Mouse (Mus musculus): Measurements from ENCODE around the gene Ankrd50. TPM values are rescaled to one million over a fixed set of nuclear protein-coding genes. Genes with fewer than 3 reads are reported as not detected.
A peak's percentile ranks its signal among the peaks of the same experiment; 100 is the strongest.

Gene Ankrd50
- polyA plus RNA-seq, 2 experiments, result 29.4 to 46.5 TPM

- ATAC-seq (ENCODE audit: low FRiP score, low read depth) (no peak), DNase-seq (ENCODE audit: low spot score) (no peak)
- Histone ChIP-seq H3K27ac (replicated peaks; ENCODE audit: low read depth, low read length) (no peak overlapping the region), H3K27me3 (ENCODE audit: control insufficient read depth, insufficient read depth, low read length) (no peaks in the 10 kb centered on the region), H3K9me3 (ENCODE audit: control insufficient read depth, low read length) (no peaks in the 10 kb centered on the region), H3K4me3 (replicated peaks; ENCODE audit: low read length) (no peak overlapping the region), H3K36me3 (ENCODE audit: control insufficient read depth, insufficient read depth, low read length) (no peaks in the 10 kb centered on the region), H3K4me2 (replicated peaks; ENCODE audit: low read depth, low read length, severe bottlenecking) (no peak overlapping the region), H3K9ac (ENCODE audit: low read depth, low read length, severe bottlenecking) (no peak overlapping the region), H3K4me1 (ENCODE audit: control insufficient read depth, insufficient read depth, low read length) (no peaks in the 10 kb centered on the region)
- 80% methylated on average over 3 of the region's 3 CpGs for WGBS
- no peak for TF ChIP-seq POLR2A (IDR thresholded peaks at IDR 0.05; ENCODE audit: borderline replicate concordance, extremely low read depth, insufficient read depth, insufficient read length)
Observed at GRCm38 (mm10) chr3:38491236-38491635, 6.6 kb upstream of the Ankrd50 start.

GRCm38 (mm10) chr3:38490720-38491119 is 6.1 kb upstream of the Ankrd50 start:
- Histone ChIP-seq H3K4me2 (replicated peaks; ENCODE audit: low read depth, low read length, severe bottlenecking) (no peak overlapping the region), H3K9ac (ENCODE audit: low read depth, low read length, severe bottlenecking) (no peak overlapping the region), H3K4me3 (replicated peaks; ENCODE audit: low read length) (no peak overlapping the region), H3K4me1 (ENCODE audit: control insufficient read depth, insufficient read depth, low read length) (no peaks in the 10 kb centered on the region), H3K36me3 (ENCODE audit: control insufficient read depth, insufficient read depth, low read length) (no peaks in the 10 kb centered on the region), H3K27me3 (ENCODE audit: control insufficient read depth, insufficient read depth, low read length) (no peaks in the 10 kb centered on the region), H3K27ac (replicated peaks; ENCODE audit: low read depth, low read length) (no peak overlapping the region), H3K9me3 (ENCODE audit: control insufficient read depth, low read length) (no peaks in the 10 kb centered on the region)
- no peak for TF ChIP-seq POLR2A (IDR thresholded peaks at IDR 0.05; ENCODE audit: borderline replicate concordance, extremely low read depth, insufficient read depth, insufficient read length)
- WGBS, result 65% methylated on average over 2 of the region's 2 CpGs
- DNase-seq (ENCODE audit: low spot score) (no peak), ATAC-seq (ENCODE audit: low FRiP score, low read depth) (no peak)

- Histone ChIP-seq H3K9me3 (ENCODE audit: control insufficient read depth, low read length) (no peaks in the 10 kb centered on the region), H3K9ac (ENCODE audit: low read depth, low read length, severe bottlenecking) (peak overlapping the region; percentile 36; the same call in 1 of the 2 replicates), H3K36me3 (ENCODE audit: control insufficient read depth, insufficient read depth, low read length) (peaks cover 11% of the 10 kb centered on the region), H3K27me3 (ENCODE audit: control insufficient read depth, insufficient read depth, low read length) (no peaks in the 10 kb centered on the region), H3K27ac (replicated peaks; ENCODE audit: low read depth, low read length) (0 out of 2 replicates have a peak overlapping the region, but pooled peaks have one; percentile 3), H3K4me1 (ENCODE audit: control insufficient read depth, insufficient read depth, low read length) (peaks cover 28% of the 10 kb centered on the region), H3K4me2 (replicated peaks; ENCODE audit: low read depth, low read length, severe bottlenecking) (peak overlapping the region; percentile 80), H3K4me3 (replicated peaks; ENCODE audit: low read length) (peak overlapping the region; percentile 90)
- no peak for DNase-seq (ENCODE audit: low spot score)
- ATAC-seq (ENCODE audit: low FRiP score, low read depth), result no peak
- 2% methylated on average over 25 of the region's 26 CpGs for WGBS
- TF ChIP-seq POLR2A (IDR thresholded peaks at IDR 0.05; ENCODE audit: borderline replicate concordance, extremely low read depth, insufficient read depth, insufficient read length), result 0 out of 2 replicates have a peak, but pooled peaks have one; percentile 38
Observed at GRCm38 (mm10) chr3:38485107-38485545, 482 bp upstream of the Ankrd50 start.

- H3K27ac ChIP-seq (replicated peaks; ENCODE audit: low read depth, low read length), result no peak overlapping the region
- DNase-seq (ENCODE audit: low spot score) (peak; percentile 22), ATAC-seq (ENCODE audit: low FRiP score, low read depth) (no peak)
- H3K4me2 ChIP-seq (replicated peaks; ENCODE audit: low read depth, low read length, severe bottlenecking), result peak overlapping the region; percentile 80
- no peaks in the 10 kb centered on the region for H3K9me3 ChIP-seq (ENCODE audit: control insufficient read depth, low read length)
- 4% methylated on average over 10 of the region's 10 CpGs for WGBS
- H3K27me3 ChIP-seq (ENCODE audit: control insufficient read depth, insufficient read depth, low read length), result no peaks in the 10 kb centered on the region
- TF ChIP-seq POLR2A (IDR thresholded peaks at IDR 0.05; ENCODE audit: borderline replicate concordance, extremely low read depth, insufficient read depth, insufficient read length), result no peak
- H3K4me1 ChIP-seq (ENCODE audit: control insufficient read depth, insufficient read depth, low read length), result peaks cover 28% of the 10 kb centered on the region
- peak overlapping the region; percentile 95 for H3K9ac ChIP-seq (ENCODE audit: low read depth, low read length, severe bottlenecking)
- peaks cover 24% of the 10 kb centered on the region for H3K36me3 ChIP-seq (ENCODE audit: control insufficient read depth, insufficient read depth, low read length)
- peak overlapping the region; percentile 90 for H3K4me3 ChIP-seq (replicated peaks; ENCODE audit: low read length)
Observed at GRCm38 (mm10) chr3:38483551-38483950, 1.1 kb downstream of the Ankrd50 start.

- TF ChIP-seq POLR2A (IDR thresholded peaks at IDR 0.05; ENCODE audit: borderline replicate concordance, extremely low read depth, insufficient read depth, insufficient read length), result no peak
- no peak for DNase-seq (ENCODE audit: low spot score)
- no peaks in the 10 kb centered on the region for H3K9me3 ChIP-seq (ENCODE audit: control insufficient read depth, low read length)
- H3K27me3 ChIP-seq (ENCODE audit: control insufficient read depth, insufficient read depth, low read length), result no peaks in the 10 kb centered on the region
- H3K9ac ChIP-seq (ENCODE audit: low read depth, low read length, severe bottlenecking), result peak overlapping the region; percentile 95
- peaks cover 31% of the 10 kb centered on the region for H3K4me1 ChIP-seq (ENCODE audit: control insufficient read depth, insufficient read depth, low read length)
- peak overlapping the region; percentile 80 for H3K4me2 ChIP-seq (replicated peaks; ENCODE audit: low read depth, low read length, severe bottlenecking)
- H3K4me3 ChIP-seq (replicated peaks; ENCODE audit: low read length), result peak overlapping the region; percentile 90
- peaks cover 29% of the 10 kb centered on the region for H3K36me3 ChIP-seq (ENCODE audit: control insufficient read depth, insufficient read depth, low read length)
- no peak for ATAC-seq (ENCODE audit: low FRiP score, low read depth)
- H3K27ac ChIP-seq (replicated peaks; ENCODE audit: low read depth, low read length), result no peak overlapping the region
- 34% methylated on average over 11 of the region's 11 CpGs for WGBS
Observed at GRCm38 (mm10) chr3:38482749-38483148, 1.9 kb downstream of the Ankrd50 start.

Data from limb, embryonic 14.5 days (tissue).